Mouse (Mus musculus) Patski (cell line): ENCODE measurements around the gene Cct7. TPM values are rescaled to one million over a fixed set of nuclear protein-coding genes. Genes with fewer than 3 reads are reported as not detected.

Source experiments
- ATAC-seq: fragments of 100-300 bp; one replicate; pipeline ENCODE4 v1.8.0; 2021
- CTCF ChIA-PET: fragments of 350-600 bp; sonication (Branson Sonifier 250); formaldehyde crosslinking; loops from one replicate; lab custom pipeline; 2022; ENCODE audit warnings: inconsistent platforms; lab: Charles Lee
- POLR2A ChIA-PET: fragments of 350-600 bp; sonication (Branson Sonifier 250); formaldehyde crosslinking; loops from one replicate; lab custom pipeline; 2022; ENCODE audit warnings: antibody characterized with exemption, inconsistent platforms; lab: Charles Lee
- DNase-seq: peaks from one replicate; pipeline ENCODE4 v3.0.0-alpha.2; 2011; ENCODE audit warnings: low read depth, low spot score
- H3K27me3 ChIP-seq: fragments of 371-371 bp; one replicate; pipeline ENCODE4 v1.5.1; 2021
- CTCF ChIP-seq: fragments of 100-300 bp; IDR thresholded peaks from one replicate; pipeline ENCODE4 v1.5.1; 2021
- in situ Hi-C: fragments of 300-500 bp; cut with MboI; formaldehyde crosslinking; loops from 3 replicates; pipeline ENCODE4 v1.11.1; 2018; ENCODE audit warnings: low pct_unique_long_range_greater_than_20kb, mixed read lengths
- polyA plus RNA-seq: library from polyadenylated mRNA; unstranded; gene quantifications from one replicate; pipeline ENCODE4 v1.2.3, GENCODE M21; 2021

Gene Cct7
- polyA plus RNA-seq, 1 experiment from 2014 or later, result 397 TPM

DNA sequence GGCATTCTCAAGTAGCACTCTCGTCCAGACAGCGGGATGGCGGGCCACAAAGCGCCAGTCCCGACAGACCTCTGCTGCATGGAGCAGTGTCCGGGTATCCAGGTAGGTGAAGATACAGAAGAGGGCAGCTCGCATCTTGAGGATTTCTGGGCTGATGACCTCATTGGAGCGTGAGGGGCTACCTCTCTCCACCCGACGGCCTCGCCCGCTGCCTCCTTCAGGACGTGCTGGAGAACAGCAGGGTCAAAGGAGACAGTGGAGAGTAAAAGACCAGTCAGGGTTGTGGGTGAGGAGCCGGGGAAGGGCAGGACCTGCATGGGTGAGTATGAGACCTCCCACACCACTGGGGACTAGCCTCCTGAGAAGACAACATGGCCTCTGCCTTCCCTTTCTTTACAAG, 27.1 kb downstream of the Cct7 start:
- no peak for TF ChIP-seq CTCF

DNA sequence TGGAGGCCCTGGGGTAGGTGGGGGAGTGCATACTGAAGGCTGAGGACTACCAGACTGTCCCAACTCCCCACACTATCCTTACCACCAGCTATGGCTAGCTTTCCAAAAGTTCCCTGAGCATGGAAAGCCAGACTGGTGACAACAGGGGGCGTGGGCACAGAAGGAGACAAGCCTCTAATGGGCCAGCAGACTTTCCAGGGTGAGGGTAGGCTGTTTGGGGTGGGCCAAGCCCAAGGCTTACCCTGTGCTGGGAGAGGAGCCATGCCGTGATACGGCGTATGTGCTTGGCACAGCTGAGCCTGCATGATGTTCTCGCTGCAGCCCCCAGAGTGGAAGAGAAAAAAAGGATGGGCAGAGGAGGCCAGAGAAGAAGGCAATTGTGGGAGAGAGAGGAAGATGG, 28.7 kb downstream of the Cct7 start:
- ATAC-seq, result no peak
- no peak for TF ChIP-seq CTCF
- peaks cover 38% of the 10 kb centered on the region for H3K27me3 ChIP-seq
- POLR2A ChIA-PET, result no interaction called here
- CTCF ChIA-PET, result interaction anchor here (1.3 to 2.1 kb wide), 3 partner anchors 9 to 28 kb away, joined by 3 to 6 read pairs (median 5); partner anchors contain the start of genes Cct7 and Pradc1
- DNase-seq, result no peak
- in situ Hi-C loops, result no loop called here

More for the DNA sequence above, 27.1 kb downstream of the Cct7 start:
- in situ Hi-C loops, result no loop called here
- ATAC-seq (no peak), DNase-seq (no peak)
- ChIA-PET POLR2A (no interaction called here), CTCF (no interaction called here)
- peaks cover 26% of the 10 kb centered on the region for H3K27me3 ChIP-seq

DNA sequence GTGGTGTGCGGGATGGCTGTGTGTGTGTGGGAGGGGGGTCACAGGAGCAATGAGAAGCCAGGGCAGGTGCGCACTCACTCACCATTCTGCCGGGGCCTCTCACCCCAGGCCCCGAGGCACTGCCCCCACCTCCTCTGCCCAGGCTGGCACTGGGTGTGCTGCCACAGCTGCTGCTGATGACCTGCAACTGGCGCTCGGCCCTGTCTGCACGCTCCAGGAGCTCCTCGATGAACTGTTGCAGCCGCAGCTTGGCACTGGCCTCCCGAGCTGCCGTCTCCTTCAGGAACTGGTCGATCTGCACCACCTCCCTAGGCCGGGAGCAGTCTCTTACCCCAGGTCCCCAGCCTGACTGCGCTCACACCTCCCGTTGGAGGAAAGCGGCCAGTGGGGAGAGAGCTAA, 29.4 kb downstream of the Cct7 start:
- peaks cover 45% of the 10 kb centered on the region for H3K27me3 ChIP-seq
- in situ Hi-C loops, result no loop called here
- peak; percentile 44 for DNase-seq
- POLR2A ChIA-PET, result no interaction called here
- CTCF ChIA-PET, result interaction anchor here (1.6 to 2.1 kb wide), 2 partner anchors 15 to 29 kb away, joined by 5 to 6 read pairs; partner anchors contain the start of genes Cct7 and Pradc1
- no peak for TF ChIP-seq CTCF
- peak; percentile 79 for ATAC-seq

DNA sequence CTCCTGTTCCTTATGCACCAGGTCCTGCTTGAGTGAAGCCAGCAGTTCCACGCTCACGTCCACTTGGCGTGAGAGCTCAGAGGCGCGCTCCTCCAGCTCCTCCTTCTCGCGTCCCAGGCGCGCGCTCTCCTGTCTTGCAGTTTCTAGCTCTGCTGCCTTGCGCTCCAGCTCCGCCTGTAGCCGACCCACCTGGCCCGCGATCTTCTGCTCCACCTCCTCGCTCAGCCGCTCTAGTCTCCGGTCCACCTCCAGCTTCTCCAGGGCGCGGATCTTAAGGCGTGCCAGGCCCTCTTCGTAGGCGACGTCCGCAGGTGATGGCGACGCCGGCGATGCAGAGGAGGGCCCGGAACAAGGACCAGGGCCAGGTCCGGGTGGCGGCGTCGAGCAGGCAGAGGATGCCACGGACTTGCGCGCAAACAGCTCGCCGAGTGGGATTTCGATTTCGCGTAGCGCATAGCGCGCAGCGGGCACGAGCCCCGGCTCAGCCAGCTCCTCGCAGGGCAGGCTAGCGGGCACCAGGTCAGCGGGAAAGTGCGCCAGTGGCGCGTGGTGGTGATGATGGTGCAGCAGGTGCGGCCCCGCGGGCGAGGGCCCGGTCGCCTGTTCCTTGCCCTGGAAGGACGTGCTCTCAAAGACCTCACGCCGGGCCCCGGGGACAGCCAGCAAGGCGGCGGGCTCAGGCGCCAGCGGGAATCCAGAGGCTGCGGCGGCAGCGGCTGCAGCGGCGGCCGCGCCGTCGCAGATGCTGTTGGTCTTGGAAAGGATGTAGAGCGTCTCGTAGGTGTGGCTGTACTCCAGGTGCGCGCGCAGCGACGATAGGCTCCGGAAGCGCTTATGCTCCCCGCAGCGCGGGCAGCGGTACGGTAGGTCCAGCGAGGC, 32.8 kb downstream of the Cct7 start:
- no peak for TF ChIP-seq CTCF
- in situ Hi-C loops, result no loop called here
- no peak for DNase-seq
- ChIA-PET POLR2A (no interaction called here), CTCF (interaction anchor here (1.0 kb wide), 1 partner anchor 8 kb away, joined by 3 read pairs; no protein-coding TSS in a partner anchor)
- ATAC-seq, result no peak
- peaks cover 49% of the 10 kb centered on the region for H3K27me3 ChIP-seq

DNA sequence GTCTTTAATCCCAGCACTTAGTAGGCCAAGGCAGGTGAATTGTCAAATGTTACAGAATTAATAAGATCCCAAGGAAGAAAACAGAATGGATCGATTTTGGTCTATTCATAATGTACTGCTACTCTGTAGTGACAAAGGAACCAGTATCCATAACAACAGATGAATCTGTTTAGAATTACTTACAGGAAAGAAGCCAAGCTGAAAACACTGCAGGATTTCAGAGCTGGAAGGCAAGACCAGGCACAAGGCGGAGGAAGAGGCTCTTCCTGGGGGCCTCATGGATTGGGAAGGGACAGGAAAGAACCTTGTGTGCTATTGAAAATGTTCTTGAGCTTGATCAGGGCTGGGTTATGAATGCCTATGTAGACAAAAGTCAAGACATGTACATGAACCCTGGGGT, 34.4 kb downstream of the Cct7 start:
- CTCF ChIA-PET, result no interaction called here
- in situ Hi-C loops, result no loop called here
- POLR2A ChIA-PET, result no interaction called here
- DNase-seq (no peak), ATAC-seq (no peak)
- peaks cover 43% of the 10 kb centered on the region for H3K27me3 ChIP-seq
- no peak for TF ChIP-seq CTCF

- in situ Hi-C loops, result no loop called here
- POLR2A ChIA-PET, result interaction anchor here (0.9 kb wide), 1 partner anchor 17 kb away, joined by 3 read pairs; no protein-coding TSS in a partner anchor
- no peak for ATAC-seq
- no peak for DNase-seq
- CTCF ChIA-PET, result no interaction called here
- H3K27me3 ChIP-seq, result peaks cover 39% of the 10 kb centered on the region
- no peak for TF ChIP-seq CTCF
These were observed 37.2 kb downstream of the Cct7 start for GRCm38 (mm10) chr6:85488510-85488909.

GRCm38 (mm10) chr6:85489717-85490116, 38.4 kb downstream of the Cct7 start:
- no peak for DNase-seq
- CTCF ChIA-PET, result interaction anchor here (1.3 kb wide), 1 partner anchor 10 kb away, joined by 3 read pairs; no protein-coding TSS in a partner anchor
- no peak for ATAC-seq
- TF ChIP-seq CTCF, result no peak
- in situ Hi-C loops, result no loop called here
- H3K27me3 ChIP-seq, result peaks cover 33% of the 10 kb centered on the region
- POLR2A ChIA-PET, result no interaction called here

DNA sequence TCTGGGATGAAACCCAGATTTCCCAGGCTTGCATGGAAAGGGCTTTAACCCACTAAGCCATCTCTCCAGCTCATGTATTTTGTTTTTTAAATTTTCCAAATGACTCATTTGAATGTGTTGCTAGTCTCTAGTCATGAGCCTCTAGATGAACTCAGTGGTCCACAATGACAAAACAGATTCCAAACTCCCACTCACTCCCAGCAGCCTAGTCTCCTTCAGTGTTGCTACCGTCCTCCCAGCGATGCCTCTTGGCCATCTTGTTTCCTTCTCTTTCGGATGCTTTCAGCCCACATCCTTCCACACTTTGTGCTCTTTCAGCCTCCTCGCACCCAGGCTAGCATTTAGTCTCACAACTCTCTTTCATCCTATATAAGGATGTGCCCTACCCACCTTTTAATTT, 38.9 kb downstream of the Cct7 start:
- peaks cover 32% of the 10 kb centered on the region for H3K27me3 ChIP-seq
- CTCF ChIA-PET, result interaction anchor here (1.3 kb wide), 1 partner anchor 11 kb away, joined by 3 read pairs; no protein-coding TSS in a partner anchor
- in situ Hi-C loops, result no loop called here
- no peak for DNase-seq
- no peak for ATAC-seq
- POLR2A ChIA-PET, result no interaction called here
- TF ChIP-seq CTCF, result no peak

DNA sequence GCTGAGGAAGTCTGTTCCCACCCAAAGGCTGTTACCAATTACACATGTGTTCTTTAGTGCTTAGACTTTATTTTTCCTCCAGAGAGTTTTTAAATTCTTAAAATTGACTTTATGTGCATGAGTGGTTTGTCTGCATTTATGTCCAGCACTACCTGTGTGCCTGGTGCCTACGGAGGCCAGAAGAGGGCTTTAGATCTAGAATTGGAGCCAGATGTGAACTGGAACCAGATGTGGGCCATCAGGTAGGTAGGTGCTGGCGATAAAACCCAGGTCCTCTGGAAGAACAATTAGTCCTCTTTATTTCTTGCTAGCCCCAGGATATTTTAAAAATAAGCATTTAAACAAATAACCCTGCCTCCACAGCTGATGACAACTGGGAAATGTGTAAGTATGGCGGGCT, 40.3 kb downstream of the Cct7 start:
- in situ Hi-C loops, result no loop called here
- H3K27me3 ChIP-seq, result peaks cover 32% of the 10 kb centered on the region
- ATAC-seq (no peak), DNase-seq (no peak)
- ChIA-PET CTCF (no interaction called here), POLR2A (no interaction called here)
- TF ChIP-seq CTCF, result no peak

DNA sequence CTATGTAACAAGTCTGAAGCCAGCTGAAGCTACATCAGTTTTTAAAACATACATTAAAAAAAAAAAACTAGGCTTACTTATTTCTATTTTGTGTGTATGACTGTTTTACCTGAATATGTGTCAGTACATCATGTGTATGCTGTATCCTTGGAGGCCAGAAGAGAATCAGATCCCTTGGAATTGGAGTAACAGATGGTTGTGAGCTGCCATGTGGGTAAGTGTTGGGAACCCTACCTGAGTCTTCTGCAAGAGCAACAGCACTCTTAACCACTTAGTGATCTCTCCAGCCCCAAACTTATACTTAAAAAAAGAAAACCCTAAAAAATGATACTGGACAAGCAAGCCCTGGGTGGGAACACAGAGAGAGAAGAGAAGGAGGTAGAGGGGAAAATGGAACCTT, 45.7 kb downstream of the Cct7 start:
- in situ Hi-C loops, result no loop called here
- H3K27me3 ChIP-seq, result peaks cover 50% of the 10 kb centered on the region
- DNase-seq (no peak), ATAC-seq (no peak)
- POLR2A ChIA-PET, result no interaction called here
- CTCF ChIA-PET, result no interaction called here
- TF ChIP-seq CTCF, result no peak

DNA sequence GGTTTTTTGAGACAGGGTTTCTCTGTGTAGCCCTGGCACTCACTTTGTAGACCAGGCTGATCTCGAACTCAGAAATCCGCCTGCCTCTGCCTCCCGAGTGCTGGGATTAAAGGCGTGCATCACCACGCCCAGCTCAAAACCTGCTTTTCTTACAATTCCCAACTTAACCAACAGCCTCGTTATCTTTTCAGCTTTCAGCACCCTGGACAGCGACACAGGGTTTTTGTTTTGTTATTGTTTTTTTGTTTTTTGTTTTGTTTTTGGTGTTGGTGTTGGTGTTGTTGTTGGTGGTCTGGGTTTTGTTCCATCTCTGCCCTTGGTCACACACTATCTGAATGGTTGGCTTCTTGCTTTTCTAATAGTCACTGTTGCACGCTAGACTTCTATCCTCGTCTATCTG, 46.8 kb downstream of the Cct7 start:
- no peak for DNase-seq
- in situ Hi-C loops, result no loop called here
- ATAC-seq, result no peak
- no peak for TF ChIP-seq CTCF
- ChIA-PET POLR2A (no interaction called here), CTCF (no interaction called here)
- peaks cover 59% of the 10 kb centered on the region for H3K27me3 ChIP-seq
